Mouse (Mus musculus): ENCODE data around the gene Rpap2.

GRCm38 (mm10) chr5:107684380-107684779, 87.2 kb downstream of the Rpap2 start:
- TF ChIP-seq CTCF (IDR thresholded peaks at IDR 0.05) (peak; percentile 51), EP300 (IDR thresholded peaks at IDR 0.05) (no peak)
